Mouse (Mus musculus) heart, adult 2 months (tissue): ENCODE measurements around the gene Adgb.

Source experiments
- CTCF ChIP-seq: fragments of 200-600 bp; IDR thresholded peaks from 2 replicates; pipeline ENCODE4 v1.8.1; 2022; ENCODE audit warnings: antibody characterized with exemption, mild to moderate bottlenecking, moderate library complexity
- POLR2A ChIP-seq: fragments of 200-500 bp; IDR thresholded peaks from 2 replicates; pipeline ENCODE4 v1.6.1; 2011; ENCODE audit warnings: mild to moderate bottlenecking, low read depth, low read length, control low read depth; ENCODE audit not compliant: insufficient read depth

DNA sequence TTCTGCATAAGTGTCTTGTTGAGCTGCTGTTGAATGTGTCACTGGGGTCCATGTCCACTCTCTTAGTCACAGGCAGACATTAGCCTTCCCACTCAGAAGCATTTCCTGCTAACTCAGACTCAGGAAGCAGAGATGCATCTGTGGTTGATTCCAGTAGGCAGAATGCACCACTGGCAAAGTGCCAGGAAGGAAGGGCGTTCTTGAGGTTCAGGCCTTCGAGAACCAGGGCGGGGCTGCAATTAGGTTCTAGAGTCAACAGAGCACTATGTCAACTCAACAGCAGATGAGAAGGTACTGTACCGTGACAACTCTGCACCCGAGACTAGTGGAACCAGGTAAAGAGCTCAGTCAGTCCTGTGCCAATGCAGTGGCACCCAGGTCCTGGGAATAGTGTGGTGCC lies 164.7 kb downstream of the Adgb start:
- no peak for TF ChIP-seq CTCF
- TF ChIP-seq POLR2A = no peak
